In genomic region chr10:80055891-80056290, GRCm38 (mm10) we compare ENCODE assay signal across 12 mouse cellular contexts. TPM values are rescaled to one million over a fixed set of nuclear protein-coding genes. Genes with fewer than 3 reads are reported as not detected.
DNase-seq lines count a peak whose midpoint lies in the region; ATAC-seq and TF ChIP-seq lines count a peak whose summit lies in the region.
"Had no signal": no experiment of that assay in that cellular context is flagged by ENCODE, and none has a peak within 500 bp of the region (broad histone marks: within the 10 kb centered on the region; RNA-seq: fewer than 3 reads in every experiment).

No protein-coding gene starts in this region.

- ATAC-seq in heart, embryonic 16.5 days (replicated peaks; ENCODE audit: extremely low read depth, insufficient read depth, low FRiP score): no peak
- ATAC-seq in midbrain, embryonic 15.5 days (replicated peaks): no peak
- no peak for ATAC-seq in midbrain, embryonic 11.5 days (ENCODE audit: low FRiP score)
- no peak for ATAC-seq in neural tube, embryonic 13.5 days (ENCODE audit: low read depth)
- no peak for ATAC-seq in megakaryocyte progenitor cell, adult 5-6 weeks (replicated peaks; ENCODE audit: poor library complexity)

- H3K4me2 ChIP-seq in heart, embryonic 16.5 days (ENCODE audit: low read depth, low read length): peak overlapping the region; percentile 76; the same call in 1 of the 2 replicates
- H3K4me2 ChIP-seq in midbrain, embryonic 15.5 days: peak overlapping the region; percentile 77; the same call in 1 of the 2 replicates
- H3K4me2 ChIP-seq in midbrain, embryonic 11.5 days: no peak overlapping the region
- H3K4me2 ChIP-seq in neural tube, embryonic 13.5 days: peak overlapping the region; percentile 67; the same call in 1 of the 2 replicates

- H3K36me3 ChIP-seq in heart, embryonic 16.5 days (ENCODE audit: control insufficient read depth, insufficient read depth): peaks cover 38% of the 10 kb centered on the region
- H3K36me3 ChIP-seq in midbrain, embryonic 15.5 days (replicated peaks): peaks cover 16% of the 10 kb centered on the region; the same call in 1 of the 2 replicates
- H3K36me3 ChIP-seq in midbrain, embryonic 11.5 days (ENCODE audit: control insufficient read depth, insufficient read depth, low read length): 0 out of 2 replicates have a peak, but pooled peaks cover 3% of the 10 kb centered on the region
- peaks cover 49% of the 10 kb centered on the region for H3K36me3 ChIP-seq in neural tube, embryonic 13.5 days

- H3K27ac ChIP-seq in heart, embryonic 16.5 days (ENCODE audit: low read length): no peak overlapping the region
- no peak overlapping the region for H3K27ac ChIP-seq in midbrain, embryonic 15.5 days
- H3K27ac ChIP-seq in midbrain, embryonic 11.5 days (ENCODE audit: low read depth, low read length): no peak overlapping the region
- H3K27ac ChIP-seq in embryonic fibroblast, embryonic 13.5 days (ENCODE audit: insufficient read depth, low read length): no peak overlapping the region
- no peak overlapping the region for H3K27ac ChIP-seq in neural tube, embryonic 13.5 days (replicated peaks)

- no peak for TF ChIP-seq POLR2A in embryonic fibroblast, embryonic 13.5 days (IDR thresholded peaks at IDR 0.05; ENCODE audit: low read depth, low read length)

- H3K27me3 ChIP-seq in heart, embryonic 16.5 days (ENCODE audit: control insufficient read depth, insufficient read depth, low read length): no peaks in the 10 kb centered on the region
- H3K27me3 ChIP-seq in midbrain, embryonic 15.5 days (replicated peaks): no peaks in the 10 kb centered on the region
- H3K27me3 ChIP-seq in midbrain, embryonic 11.5 days (ENCODE audit: control insufficient read depth, insufficient read depth, low read length): no peaks in the 10 kb centered on the region
- H3K27me3 ChIP-seq in neural tube, embryonic 13.5 days: no peaks in the 10 kb centered on the region

- 0 out of 2 replicates have a peak overlapping the region, but pooled peaks have one; percentile 0 for H3K9ac ChIP-seq in heart, embryonic 16.5 days (ENCODE audit: low read length)
- H3K9ac ChIP-seq in midbrain, embryonic 15.5 days: no peak overlapping the region
- no peak overlapping the region for H3K9ac ChIP-seq in midbrain, embryonic 11.5 days (ENCODE audit: low read length)
- 0 out of 2 replicates have a peak overlapping the region, but pooled peaks have one; percentile 98 for H3K9ac ChIP-seq in neural tube, embryonic 13.5 days

- H3K4me3 ChIP-seq in heart, embryonic 16.5 days (ENCODE audit: low read length): no peak overlapping the region
- H3K4me3 ChIP-seq in midbrain, embryonic 15.5 days: no peak overlapping the region
- no peak overlapping the region for H3K4me3 ChIP-seq in midbrain, embryonic 11.5 days (ENCODE audit: low read depth, low read length)
- H3K4me3 ChIP-seq in embryonic fibroblast, embryonic 13.5 days (ENCODE audit: insufficient read depth, low read length): 0 out of 2 replicates have a peak overlapping the region, but pooled peaks have one; percentile 80
- peak overlapping the region; percentile 91; the same call in 1 of the 2 replicates for H3K4me3 ChIP-seq in neural tube, embryonic 13.5 days

- no peak for DNase-seq in heart, adult 18-20 months
- DNase-seq in midbrain, embryonic 11.5 days (ENCODE audit: low spot score, missing footprints): no peak
- DNase-seq in right cerebral cortex, postnatal 4 days: no peak
- DNase-seq: adrenal gland, postnatal 10 days; cerebellum, adult 18-20 months; gastrocnemius, postnatal 25 days; kidney, adult 11 months had no signal

- WGBS in heart, embryonic 16.5 days: 51% methylated on average over 9 of the region's 10 CpGs
- 91% methylated on average over 10 of the region's 10 CpGs for WGBS in midbrain, embryonic 15.5 days
- WGBS in midbrain, embryonic 11.5 days: 89% methylated on average over 9 of the region's 10 CpGs
- WGBS in neural tube, embryonic 13.5 days: 88% methylated on average over 9 of the region's 10 CpGs

- peaks cover 32% of the 10 kb centered on the region for H3K4me1 ChIP-seq in heart, embryonic 16.5 days (ENCODE audit: control insufficient read depth, insufficient read depth, low read length)
- H3K4me1 ChIP-seq in midbrain, embryonic 15.5 days: peaks cover 21% of the 10 kb centered on the region
- peaks cover 22% of the 10 kb centered on the region for H3K4me1 ChIP-seq in midbrain, embryonic 11.5 days (ENCODE audit: control insufficient read depth, insufficient read depth, low read length)
- H3K4me1 ChIP-seq in embryonic fibroblast, embryonic 13.5 days (ENCODE audit: control insufficient read depth, insufficient read depth, low read length): peaks cover 8% of the 10 kb centered on the region
- peaks cover 26% of the 10 kb centered on the region for H3K4me1 ChIP-seq in neural tube, embryonic 13.5 days (replicated peaks)

- no peak for TF ChIP-seq CTCF in embryonic fibroblast, embryonic 13.5 days (IDR thresholded peaks at IDR 0.05; ENCODE audit: borderline replicate concordance, insufficient read depth, low read length)

- no peaks in the 10 kb centered on the region for H3K9me3 ChIP-seq in heart, embryonic 16.5 days (replicated peaks; ENCODE audit: control insufficient read depth, low read length)
- H3K9me3 ChIP-seq in midbrain, embryonic 15.5 days: no peaks in the 10 kb centered on the region
- H3K9me3 ChIP-seq in midbrain, embryonic 11.5 days (ENCODE audit: control insufficient read depth, low read length): no peaks in the 10 kb centered on the region
- H3K9me3 ChIP-seq in neural tube, embryonic 13.5 days: no peaks in the 10 kb centered on the region

RNA-seq across cellular contexts. Expression of gene Gpx4, which starts 8.9 kb away (rescaled TPM):
- polyA plus RNA-seq in heart, embryonic 16.5 days (2015; fragmentation: Nextera tagmentation; extraction: Ambion mirVana): 668 and 748 TPM in 2 replicates
- total RNA-seq in heart, adult 18-20 months (2021): 1,000 to 10,000 TPM in 1 of 2 experiments, 100 to 1,000 TPM in 1; 983 to 1,022 TPM
- polyA plus RNA-seq in midbrain, embryonic 15.5 days (2015; fragmentation: Nextera tagmentation; extraction: Ambion mirVana): 522 and 546 TPM in 2 replicates
- 581 and 594 TPM in 2 replicates for polyA plus RNA-seq in midbrain, embryonic 11.5 days (2014; fragmentation: Nextera tagmentation; extraction: Ambion mirVana)
- polyA plus RNA-seq in embryonic fibroblast, embryonic 13.5 days (2011; ENCODE audit: insufficient read length, low read depth, missing spikeins): 214 and 217 TPM in 2 replicates
- polyA plus RNA-seq in neural tube, embryonic 13.5 days (2015; fragmentation: Nextera tagmentation; extraction: Ambion mirVana): 505 and 556 TPM in 2 replicates
- total RNA-seq in megakaryocyte progenitor cell, adult 5-6 weeks (2015): 253 and 271 TPM in 2 replicates
- 358 and 365 TPM in 2 replicates for total RNA-seq in megakaryocyte progenitor cell, adult 5-6 weeks (2017)

RNA-seq across cellular contexts. Expression of gene Polr2e, which starts 16.3 kb away (rescaled TPM):
- 136 and 144 TPM in 2 replicates for polyA plus RNA-seq in heart, embryonic 16.5 days (2015; fragmentation: Nextera tagmentation; extraction: Ambion mirVana)
- total RNA-seq in heart, adult 18-20 months (2021): 10 to 100 TPM; 92.9 to 97.6 TPM
- polyA plus RNA-seq in midbrain, embryonic 15.5 days (2015; fragmentation: Nextera tagmentation; extraction: Ambion mirVana): 132 and 148 TPM in 2 replicates
- polyA plus RNA-seq in midbrain, embryonic 11.5 days (2014; fragmentation: Nextera tagmentation; extraction: Ambion mirVana): 200 and 225 TPM in 2 replicates
- polyA plus RNA-seq in embryonic fibroblast, embryonic 13.5 days (2011; ENCODE audit: insufficient read length, low read depth, missing spikeins): 46.3 and 61.0 TPM in 2 replicates
- 141 and 153 TPM in 2 replicates for polyA plus RNA-seq in neural tube, embryonic 13.5 days (2015; fragmentation: Nextera tagmentation; extraction: Ambion mirVana)
- 93.3 and 99.5 TPM in 2 replicates for total RNA-seq in megakaryocyte progenitor cell, adult 5-6 weeks (2015)
- total RNA-seq in megakaryocyte progenitor cell, adult 5-6 weeks (2017): 74.3 and 89.9 TPM in 2 replicates

RNA-seq across cellular contexts. Expression of gene Arhgap45, which starts 39.4 kb away (rescaled TPM):
- polyA plus RNA-seq in heart, embryonic 16.5 days (2015; fragmentation: Nextera tagmentation; extraction: Ambion mirVana): 10.9 and 17.7 TPM in 2 replicates
- total RNA-seq in heart, adult 18-20 months (2021): 1 to 10 TPM; 3.1 to 8.7 TPM
- polyA plus RNA-seq in midbrain, embryonic 15.5 days (2015; fragmentation: Nextera tagmentation; extraction: Ambion mirVana): 1.9 and 2.2 TPM in 2 replicates
- polyA plus RNA-seq in midbrain, embryonic 11.5 days (2014; fragmentation: Nextera tagmentation; extraction: Ambion mirVana): 3.6 and 3.8 TPM in 2 replicates
- 1.7 and 3.1 TPM in 2 replicates for polyA plus RNA-seq in embryonic fibroblast, embryonic 13.5 days (2011; ENCODE audit: insufficient read length, low read depth, missing spikeins)
- 2.4 and 2.9 TPM in 2 replicates for polyA plus RNA-seq in neural tube, embryonic 13.5 days (2015; fragmentation: Nextera tagmentation; extraction: Ambion mirVana)
- total RNA-seq in megakaryocyte progenitor cell, adult 5-6 weeks (2015): 64.1 and 69.0 TPM in 2 replicates
- 112 and 121 TPM in 2 replicates for total RNA-seq in megakaryocyte progenitor cell, adult 5-6 weeks (2017)

RNA-seq across cellular contexts. Expression of gene Sbno2, which starts 49.5 kb away (rescaled TPM):
- polyA plus RNA-seq in heart, embryonic 16.5 days (2015; fragmentation: Nextera tagmentation; extraction: Ambion mirVana): 11.7 and 13.5 TPM in 2 replicates
- 10 to 100 TPM in 1 of 2 experiments, 1 to 10 TPM in 1; 9.0 to 10.1 TPM for total RNA-seq in heart, adult 18-20 months (2021)
- polyA plus RNA-seq in midbrain, embryonic 15.5 days (2015; fragmentation: Nextera tagmentation; extraction: Ambion mirVana): 13.8 and 16.8 TPM in 2 replicates
- polyA plus RNA-seq in midbrain, embryonic 11.5 days (2014; fragmentation: Nextera tagmentation; extraction: Ambion mirVana): 7.0 and 7.3 TPM in 2 replicates
- 50.7 and 53.5 TPM in 2 replicates for polyA plus RNA-seq in embryonic fibroblast, embryonic 13.5 days (2011; ENCODE audit: insufficient read length, low read depth, missing spikeins)
- polyA plus RNA-seq in neural tube, embryonic 13.5 days (2015; fragmentation: Nextera tagmentation; extraction: Ambion mirVana): 12.9 and 13.0 TPM in 2 replicates
- total RNA-seq in megakaryocyte progenitor cell, adult 5-6 weeks (2015): 16.9 and 19.5 TPM in 2 replicates
- 19.1 and 24.0 TPM in 2 replicates for total RNA-seq in megakaryocyte progenitor cell, adult 5-6 weeks (2017)

RNA-seq across cellular contexts. Expression of gene Abca7, which starts 59.6 kb away (rescaled TPM):
- 3.2 TPM in 2 replicates for polyA plus RNA-seq in heart, embryonic 16.5 days (2015; fragmentation: Nextera tagmentation; extraction: Ambion mirVana)
- 1 to 10 TPM; 6.5 to 7.6 TPM for total RNA-seq in heart, adult 18-20 months (2021)
- polyA plus RNA-seq in midbrain, embryonic 15.5 days (2015; fragmentation: Nextera tagmentation; extraction: Ambion mirVana): 4.4 and 4.8 TPM in 2 replicates
- polyA plus RNA-seq in midbrain, embryonic 11.5 days (2014; fragmentation: Nextera tagmentation; extraction: Ambion mirVana): 2.8 and 2.9 TPM in 2 replicates
- 3.5 and 4.0 TPM in 2 replicates for polyA plus RNA-seq in embryonic fibroblast, embryonic 13.5 days (2011; ENCODE audit: insufficient read length, low read depth, missing spikeins)
- 7.7 and 8.1 TPM in 2 replicates for polyA plus RNA-seq in neural tube, embryonic 13.5 days (2015; fragmentation: Nextera tagmentation; extraction: Ambion mirVana)
- 15.4 and 15.8 TPM in 2 replicates for total RNA-seq in megakaryocyte progenitor cell, adult 5-6 weeks (2015)
- 17.0 and 17.5 TPM in 2 replicates for total RNA-seq in megakaryocyte progenitor cell, adult 5-6 weeks (2017)

Comparison
In these comparisons a context has a peak if more than half of its experiments do, and no peak if none do; other contexts are left out.
1. H3K4me3 ChIP-seq: peak in embryonic fibroblast, embryonic 13.5 days (single experiment) and neural tube, embryonic 13.5 days (single experiment); none in heart, embryonic 16.5 days (single experiment), midbrain, embryonic 15.5 days (single experiment) and midbrain, embryonic 11.5 days (single experiment).
2. H3K9ac ChIP-seq: peak in heart, embryonic 16.5 days (single experiment) and neural tube, embryonic 13.5 days (single experiment); none in midbrain, embryonic 15.5 days (single experiment) and midbrain, embryonic 11.5 days (single experiment).